Mouse (Mus musculus) liver, adult 2 months (tissue): ENCODE results near the gene Igsf3. TPM values are rescaled to one million over a fixed set of nuclear protein-coding genes. Genes with fewer than 3 reads are reported as not detected.

Experiments
- DNase-seq: peaks from one replicate; pipeline ENCODE4 v3.0.0-alpha.2; 2011; ENCODE audit warnings: low read depth, low spot score; ENCODE audit errors: extremely low read depth
- H3K27ac ChIP-seq: fragments of 200-500 bp; replicated peaks from 2 replicates; pipeline ENCODE4 v1.5.1; 2012; ENCODE audit warnings: low read depth, mild to moderate bottlenecking, control low read depth, inconsistent platforms, low read length; ENCODE audit not compliant: insufficient read depth
- H3K27me3 ChIP-seq: fragments of 200-500 bp; 2 replicates; pipeline ENCODE4 v1.6.1; 2012; ENCODE audit warnings: mild to moderate bottlenecking, moderate library complexity, low read length, inconsistent platforms; ENCODE audit not compliant: control insufficient read depth, insufficient read depth
- H3K36me3 ChIP-seq: fragments of 200-500 bp; 2 replicates; pipeline ENCODE4 v1.6.1; 2012; ENCODE audit warnings: low read length, inconsistent platforms; ENCODE audit not compliant: control insufficient read depth, insufficient read depth
- H3K4me1 ChIP-seq: fragments of 200-500 bp; 2 replicates; pipeline ENCODE4 v1.6.1; 2011; ENCODE audit warnings: low read length; ENCODE audit not compliant: control insufficient read depth, insufficient read depth
- H3K4me3 ChIP-seq: fragments of 200-500 bp; 2 replicates; pipeline ENCODE4 v1.5.1; 2011; ENCODE audit warnings: low read depth, mild to moderate bottlenecking, control low read depth, low read length, moderate library complexity; ENCODE audit not compliant: insufficient read depth
- H3K79me2 ChIP-seq: fragments of 200-500 bp; 2 replicates; pipeline ENCODE4 v1.6.1; 2012; ENCODE audit warnings: inconsistent platforms, mild to moderate bottlenecking, low read length, moderate library complexity; ENCODE audit not compliant: control insufficient read depth, insufficient read depth
- H3K9ac ChIP-seq: fragments of 200-500 bp; 2 replicates; pipeline ENCODE4 v1.6.1; 2012; ENCODE audit warnings: low read depth, mild to moderate bottlenecking, control low read depth, inconsistent platforms, low read length
- CTCF ChIP-seq: fragments of 200-500 bp; IDR thresholded peaks from 2 replicates; pipeline ENCODE4 v1.5.1; 2011; ENCODE audit warnings: low read depth, low read length, control low read depth
- POLR2A ChIP-seq: fragments of 200-500 bp; IDR thresholded peaks from 2 replicates; pipeline ENCODE4 v1.6.1; 2011; ENCODE audit warnings: low read length, control low read depth; ENCODE audit not compliant: insufficient read depth; ENCODE audit errors: extremely low read depth
- WGBS: fragments of 180-500 bp; shearing (Covaris S2); methylation state at CpG from one replicate; pipeline ENCODE4 v1.1.7; 2018; 5-methylcytosine and 5-hydroxymethylcytosine counted together
- polyA plus RNA-seq: library from polyadenylated mRNA; depleted of rRNA; stranded (reverse); fragments of >200 nt; gene quantifications from 2 replicates; pipeline ENCODE4 v1.2.3, GENCODE M21; 2012
- total RNA-seq: library from RNA; depleted of rRNA; stranded (reverse); fragments of >200 nt; gene quantifications from 2 replicates; pipeline ENCODE4 v1.2.3, GENCODE M21; 2014

Gene Igsf3
- total and polyA plus RNA-seq, 2 experiments: 0.24 to 0.37 TPM

GRCm38 (mm10) chr3:101501611-101502010 is 124.7 kb downstream of the Igsf3 start:
- H3K4me3 ChIP-seq: no peak overlapping the region
- H3K79me2 ChIP-seq: no peaks in the 10 kb centered on the region; the same call in 1 of the 2 replicates
- TF ChIP-seq POLR2A: no peak
- no peaks in the 10 kb centered on the region for H3K27me3 ChIP-seq
- peaks cover 12% of the 10 kb centered on the region; the same call in 1 of the 2 replicates for H3K4me1 ChIP-seq
- H3K27ac ChIP-seq: no peak overlapping the region
- no peaks in the 10 kb centered on the region for H3K36me3 ChIP-seq
- no peak overlapping the region for H3K9ac ChIP-seq
- no peak for DNase-seq
- 84% methylated on average over 4 of the region's 4 CpGs for WGBS

DNA sequence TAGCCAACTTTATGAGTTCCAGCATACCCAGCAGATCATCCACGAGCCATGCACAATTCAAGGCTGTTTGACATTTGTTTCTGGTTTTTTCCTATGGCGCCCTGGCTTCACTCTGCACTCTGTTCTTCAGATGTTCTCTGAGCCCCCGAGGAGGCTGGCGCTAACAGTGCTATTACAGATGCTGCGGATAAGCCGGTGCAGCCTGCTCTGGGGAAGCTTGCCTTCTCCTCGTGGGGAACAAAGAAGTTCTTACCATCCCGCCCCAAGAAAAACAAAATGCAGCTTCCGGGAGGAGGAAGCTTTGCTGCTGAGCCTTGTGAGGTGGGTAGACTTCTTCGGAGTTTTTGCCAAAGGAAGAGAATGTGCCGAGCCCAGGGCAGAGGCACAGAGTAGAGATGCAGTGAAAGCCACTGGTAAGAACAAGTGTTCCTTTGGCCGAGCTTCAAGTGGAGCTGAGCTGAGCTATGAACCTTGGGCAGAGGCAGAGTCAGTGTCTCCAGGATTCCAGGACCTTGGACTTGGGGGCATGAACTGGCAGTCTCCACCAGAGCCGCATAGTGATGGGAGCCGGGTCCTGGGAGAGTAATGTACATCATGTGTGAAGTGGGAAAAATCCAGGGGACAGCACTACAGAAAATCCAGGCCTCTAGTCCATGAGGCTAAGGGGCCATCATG is 125.3 kb downstream of the Igsf3 start:
- Histone ChIP-seq H3K79me2 (no peaks in the 10 kb centered on the region; the same call in 1 of the 2 replicates), H3K9ac (no peak overlapping the region), H3K4me3 (no peak overlapping the region), H3K27ac (no peak overlapping the region), H3K27me3 (no peaks in the 10 kb centered on the region), H3K4me1 (peaks cover 16% of the 10 kb centered on the region; the same call in 1 of the 2 replicates), H3K36me3 (no peaks in the 10 kb centered on the region)
- WGBS: 66% methylated on average over 14 of the region's 14 CpGs
- no peak for TF ChIP-seq POLR2A
- no peak for TF ChIP-seq CTCF
- peak; percentile 65 for DNase-seq

DNA sequence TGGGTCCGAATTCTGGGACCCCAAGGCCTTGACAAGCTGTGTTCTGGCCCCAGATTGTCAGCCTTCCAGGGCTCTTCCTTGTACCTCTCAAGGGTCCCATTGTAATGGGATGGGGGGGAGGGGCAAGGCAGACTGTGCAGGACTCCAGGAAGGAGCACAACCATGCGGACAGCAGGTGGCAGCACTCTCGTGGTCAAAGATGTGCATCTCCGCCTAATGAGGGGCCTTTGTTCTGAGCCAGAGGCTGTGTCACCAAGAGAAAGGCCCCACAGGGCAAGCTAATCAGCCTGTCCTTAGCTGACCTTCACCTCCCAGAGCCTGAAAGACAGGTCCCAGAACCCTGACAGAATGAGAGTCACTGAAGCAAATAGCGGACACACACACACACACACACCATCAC is 129.3 kb downstream of the Igsf3 start:
- H3K36me3 ChIP-seq: no peaks in the 10 kb centered on the region
- 20% methylated on average over 5 of the region's 5 CpGs for WGBS
- DNase-seq: peak; percentile 88
- TF ChIP-seq POLR2A (no peak), CTCF (peak; percentile 97)
- H3K4me3 ChIP-seq: no peak overlapping the region; the same call in 1 of the 2 replicates
- peak overlapping the region; percentile 48 for H3K9ac ChIP-seq
- no peaks in the 10 kb centered on the region; the same call in 1 of the 2 replicates for H3K79me2 ChIP-seq
- no peaks in the 10 kb centered on the region for H3K27me3 ChIP-seq
- H3K27ac ChIP-seq: peak overlapping the region; percentile 94
- H3K4me1 ChIP-seq: peaks cover 25% of the 10 kb centered on the region

DNA sequence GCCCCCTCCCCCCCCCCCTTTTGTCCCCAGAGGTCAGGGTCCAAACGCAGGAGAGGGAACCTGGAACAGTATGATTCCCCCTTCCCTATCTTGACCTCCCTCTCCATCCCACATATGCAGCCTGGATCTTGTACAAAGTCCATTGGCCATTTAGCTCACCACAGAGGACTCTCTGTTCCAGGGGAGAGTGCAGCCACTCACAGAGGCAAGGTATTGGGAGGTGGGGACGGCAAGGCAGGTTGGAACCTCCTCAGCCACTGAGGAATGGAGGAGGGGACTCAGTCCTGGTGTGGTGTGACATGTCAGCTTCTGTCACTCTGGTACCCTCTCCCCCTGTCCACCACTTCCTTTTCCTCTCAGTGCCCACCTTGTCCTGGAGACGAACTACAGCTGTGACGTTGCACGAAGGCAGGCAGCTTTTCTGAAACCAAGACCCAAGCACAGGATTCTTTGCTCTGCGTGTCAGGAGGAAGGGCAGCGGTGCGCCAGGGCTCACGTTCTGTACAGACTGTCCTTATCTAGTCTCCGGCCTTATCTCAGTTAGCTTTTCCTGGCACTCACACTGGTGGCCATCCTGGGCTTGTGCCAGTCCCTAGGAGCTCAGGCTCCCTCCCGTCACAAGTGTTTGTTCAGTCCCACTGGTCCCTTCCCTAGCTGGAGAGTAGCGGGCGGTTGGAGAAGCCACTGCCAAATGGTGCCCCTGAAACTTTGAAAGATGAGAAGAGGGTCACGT is 130.3 kb downstream of the Igsf3 start:
- 4% methylated on average over 14 of the region's 14 CpGs for WGBS
- Histone ChIP-seq H3K36me3 (no peaks in the 10 kb centered on the region), H3K9ac (peak overlapping the region; percentile 80), H3K27me3 (no peaks in the 10 kb centered on the region), H3K27ac (peak overlapping the region; percentile 94), H3K4me1 (peaks cover 25% of the 10 kb centered on the region), H3K4me3 (peak overlapping the region; percentile 24), H3K79me2 (no peaks in the 10 kb centered on the region; the same call in 1 of the 2 replicates)
- DNase-seq: peak; percentile 92
- TF ChIP-seq CTCF: no peak
- 0 out of 2 replicates have a peak, but pooled peaks have one; percentile 24 for TF ChIP-seq POLR2A

DNA sequence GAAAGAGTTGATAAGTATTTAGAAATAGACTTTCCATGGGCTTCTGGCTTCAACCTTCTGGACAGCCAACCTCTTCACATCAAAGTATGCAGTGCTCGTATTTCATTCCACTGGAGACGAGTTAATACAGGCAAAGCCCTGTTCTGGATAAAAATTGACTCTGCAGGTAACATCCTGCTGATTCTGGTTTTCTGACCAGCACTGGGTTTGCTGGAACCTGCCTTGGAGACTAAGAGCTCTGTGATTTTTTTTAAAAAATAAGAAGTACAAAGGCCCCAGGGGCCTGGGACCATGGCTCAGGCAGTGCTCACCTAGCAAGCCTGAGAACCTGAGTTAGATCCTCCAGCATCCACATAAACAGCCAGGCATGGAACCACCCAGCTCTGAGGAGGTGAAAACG is 130.9 kb downstream of the Igsf3 start:
- H3K79me2 ChIP-seq: no peaks in the 10 kb centered on the region; the same call in 1 of the 2 replicates
- H3K27me3 ChIP-seq: no peaks in the 10 kb centered on the region
- TF ChIP-seq POLR2A: no peak
- TF ChIP-seq CTCF: no peak
- no peaks in the 10 kb centered on the region for H3K36me3 ChIP-seq
- 41% methylated on average over 3 of the region's 3 CpGs for WGBS
- H3K4me3 ChIP-seq: no peak overlapping the region
- H3K9ac ChIP-seq: peak overlapping the region; percentile 65
- DNase-seq: no peak
- H3K4me1 ChIP-seq: peaks cover 25% of the 10 kb centered on the region
- H3K27ac ChIP-seq: peak overlapping the region; percentile 94
